Mouse (Mus musculus): ENCODE measurements around the gene Shoc2. TPM values are rescaled to one million over a fixed set of nuclear protein-coding genes. Genes with fewer than 3 reads are reported as not detected.

Gene Shoc2
- total RNA-seq, 2 experiments from 2014 or later, result 31.7 to 53.2 TPM

DNA sequence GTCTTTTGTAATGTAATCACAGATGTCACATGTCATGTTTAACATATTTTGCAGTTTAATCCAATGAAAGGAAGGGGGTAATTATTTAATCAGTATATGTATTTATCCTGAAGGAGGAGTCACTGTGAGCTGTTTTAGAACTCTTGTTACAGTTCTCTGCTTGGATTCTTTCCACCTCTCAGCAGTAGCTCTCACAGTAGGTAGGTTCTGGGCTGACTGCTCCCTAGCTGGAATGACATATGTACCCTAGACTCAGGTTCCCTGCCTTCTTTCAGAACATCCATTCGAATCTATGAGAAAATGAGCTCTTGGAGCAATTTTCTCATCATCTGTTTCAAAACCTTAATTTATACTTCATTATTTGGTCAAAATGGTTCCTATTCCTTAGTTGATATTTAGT lies 50.2 kb downstream of the Shoc2 start:
- no peak for ATAC-seq (replicated peaks; ENCODE audit: low FRiP score, poor library complexity, severe bottlenecking)

DNA sequence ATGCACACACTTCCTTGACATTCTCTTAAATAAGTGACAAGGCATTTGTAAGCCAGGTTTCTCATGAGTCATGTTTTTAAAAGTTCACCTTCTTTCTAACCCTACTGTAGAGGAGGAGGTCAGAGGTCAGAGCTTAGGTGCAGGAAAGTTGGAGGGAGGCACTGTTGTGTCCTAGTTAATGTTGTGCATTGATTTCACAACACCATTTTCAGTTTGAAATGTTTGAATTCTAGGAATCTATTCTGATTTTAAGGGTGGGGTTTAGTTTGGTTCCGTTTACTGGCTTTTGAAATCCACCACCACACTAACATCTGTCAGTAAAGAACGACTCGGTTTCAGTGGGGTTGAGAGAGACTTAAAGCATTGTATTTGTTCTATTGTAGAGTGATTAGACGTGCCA lies 66.9 kb downstream of the Shoc2 start:
- no peak for ATAC-seq (replicated peaks; ENCODE audit: low FRiP score, poor library complexity, severe bottlenecking)

DNA sequence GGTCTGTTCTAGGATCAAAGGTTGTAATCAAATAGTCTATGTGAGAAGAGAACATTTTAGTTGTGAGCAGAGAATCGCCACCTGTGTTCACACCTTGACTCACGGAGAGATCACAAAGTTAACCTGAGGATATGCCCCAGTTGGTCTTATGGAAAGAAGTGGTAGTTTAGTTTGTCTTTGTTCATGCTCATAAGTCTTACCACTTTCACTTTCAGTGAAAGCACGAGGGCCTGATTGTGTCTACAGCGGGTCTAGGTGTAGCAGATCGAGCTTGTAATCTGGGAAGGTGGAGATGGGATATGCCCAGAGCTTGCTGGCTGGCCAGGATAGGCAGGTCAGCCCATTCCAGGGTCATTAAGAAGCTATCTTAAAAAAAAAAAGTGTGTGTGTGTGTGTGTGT lies 70.9 kb downstream of the Shoc2 start:
- ATAC-seq (replicated peaks; ENCODE audit: low FRiP score, poor library complexity, severe bottlenecking), result no peak

DNA sequence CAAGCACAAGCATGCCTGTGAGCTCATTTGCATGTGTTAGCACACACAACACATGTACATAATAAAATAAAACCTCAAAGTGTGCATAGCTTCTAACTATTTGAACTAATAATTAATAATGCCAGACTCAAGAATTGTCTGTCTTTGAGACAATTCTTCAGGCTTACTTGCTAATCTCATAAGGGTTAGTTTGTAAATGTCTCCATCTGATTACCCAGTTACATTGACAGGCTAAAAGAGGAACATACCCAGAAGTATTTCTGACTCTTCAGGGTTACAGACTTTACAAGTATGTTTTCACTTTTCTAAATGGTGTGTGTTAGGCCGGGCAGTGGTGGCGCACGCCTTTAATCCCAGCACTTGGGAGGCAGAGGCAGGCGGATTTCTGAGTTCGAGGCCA lies 71.4 kb downstream of the Shoc2 start:
- ATAC-seq (replicated peaks; ENCODE audit: low FRiP score, poor library complexity, severe bottlenecking), result no peak

DNA sequence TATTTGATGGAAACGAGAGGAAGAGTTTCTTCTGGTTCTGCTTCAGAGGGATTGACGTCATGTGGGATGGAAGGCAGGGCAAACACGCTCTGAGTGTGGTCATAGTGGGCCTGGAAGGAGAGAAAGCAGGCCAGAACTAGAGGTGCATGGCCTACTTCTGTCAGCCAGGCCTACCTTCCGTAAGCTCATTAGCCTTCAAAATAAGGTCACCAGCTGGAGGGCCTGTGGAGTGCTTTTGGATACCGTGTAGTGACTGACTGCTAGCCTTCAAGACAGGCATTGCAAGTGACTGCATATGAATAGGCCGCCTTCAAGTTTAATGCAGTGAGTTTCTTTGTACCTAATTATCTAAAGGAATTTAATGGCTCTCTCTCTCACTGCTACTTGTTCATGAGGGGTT lies 91.0 kb downstream of the Shoc2 start:
- no peak for ATAC-seq (replicated peaks; ENCODE audit: low FRiP score, poor library complexity, severe bottlenecking)

DNA sequence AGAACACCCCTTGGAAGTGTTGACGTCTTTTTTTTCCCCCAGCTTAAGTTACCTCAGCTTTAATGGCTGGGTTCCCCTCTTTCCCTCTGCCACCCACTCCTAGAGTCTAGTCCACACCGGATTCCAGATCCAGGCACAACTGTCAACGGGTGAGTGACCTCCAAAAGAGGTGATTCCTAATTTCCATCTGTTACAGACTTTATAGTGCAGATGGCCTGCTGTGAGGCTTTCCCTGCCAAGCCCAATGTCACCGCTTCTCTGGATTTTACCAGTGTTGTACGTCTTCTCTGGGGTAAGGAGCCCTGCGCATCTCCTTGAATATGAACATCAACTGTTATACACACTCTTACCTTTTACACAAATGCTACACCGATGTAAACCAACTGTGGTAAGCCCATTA lies 95.3 kb downstream of the Shoc2 start:
- ATAC-seq (replicated peaks; ENCODE audit: low FRiP score, poor library complexity, severe bottlenecking), result no peak

DNA sequence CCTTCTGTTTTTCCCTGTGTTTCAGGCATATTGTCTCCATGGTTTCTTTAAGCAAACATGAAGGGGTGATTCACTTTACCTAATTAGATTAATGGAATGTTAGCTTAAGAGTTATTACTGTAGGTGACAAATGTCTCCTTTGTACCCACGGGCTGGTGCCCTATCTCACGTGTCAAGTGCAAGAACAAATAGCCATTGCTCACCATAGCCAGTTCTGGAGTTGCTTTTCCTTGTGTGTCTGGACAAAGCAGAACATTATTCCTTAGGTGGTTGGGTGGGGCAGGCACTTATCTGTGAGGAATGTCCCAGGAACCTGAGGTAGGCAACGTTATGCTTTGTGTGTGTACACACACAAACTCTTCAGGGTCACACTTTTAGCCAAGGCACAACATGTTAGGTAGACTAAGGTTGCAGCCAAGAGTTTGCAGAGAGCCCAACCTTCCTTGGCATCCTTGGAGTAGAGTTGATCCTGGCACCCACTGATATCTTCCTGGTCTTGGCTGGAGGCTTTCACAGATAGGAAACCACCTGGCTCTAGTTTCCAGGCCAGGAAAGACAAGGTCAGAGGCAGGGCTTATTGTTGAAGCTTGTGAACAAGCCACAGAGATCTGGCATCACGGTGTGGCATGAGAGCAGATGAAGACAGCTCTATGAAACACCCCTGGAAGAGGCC lies 96.4 kb downstream of the Shoc2 start:
- no peak for ATAC-seq (replicated peaks; ENCODE audit: low FRiP score, poor library complexity, severe bottlenecking)

DNA sequence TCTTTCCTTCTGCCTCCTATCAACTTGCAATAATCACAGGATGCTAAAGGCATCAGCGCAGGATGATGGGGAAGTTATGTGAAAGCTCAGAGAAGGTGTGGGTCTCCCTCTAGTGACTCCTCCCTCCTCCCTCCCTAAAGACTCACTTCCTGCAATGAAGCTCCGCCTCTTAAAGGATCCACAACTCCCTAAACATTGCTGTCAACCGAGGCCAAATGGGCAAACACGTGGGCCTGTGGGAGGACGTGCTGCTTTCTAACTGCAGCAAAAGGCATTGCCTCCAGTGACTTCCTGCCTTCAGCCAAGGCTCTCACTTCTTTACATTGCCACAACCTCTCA lies 96.9 kb downstream of the Shoc2 start:
- ATAC-seq (replicated peaks; ENCODE audit: low FRiP score, poor library complexity, severe bottlenecking), result no peak

DNA sequence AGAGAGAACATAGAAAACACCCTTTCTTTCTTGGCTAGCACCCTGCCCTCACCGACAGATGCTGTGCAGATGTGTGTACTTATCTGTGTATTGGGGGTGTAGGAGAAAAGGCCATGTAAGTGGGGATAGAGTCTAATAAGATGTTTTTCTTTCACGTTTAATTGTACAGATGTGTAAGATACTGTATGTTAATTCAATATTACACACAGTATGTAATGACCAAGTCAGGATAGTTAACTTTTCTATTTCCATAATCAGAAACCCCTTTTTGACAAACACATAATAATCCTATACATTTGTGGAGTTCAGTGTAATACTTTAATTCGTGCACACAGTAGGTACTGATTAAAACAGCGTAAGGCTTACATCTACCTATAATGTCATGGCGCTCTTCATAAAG lies 99.7 kb downstream of the Shoc2 start, which contains the start of gene Adra2a:
Gene Adra2a, plus strand, starts transcription at position 301 of the 400 bp plus-strand sequence.
- no peak for ATAC-seq (replicated peaks; ENCODE audit: low FRiP score, poor library complexity, severe bottlenecking)

DNA sequence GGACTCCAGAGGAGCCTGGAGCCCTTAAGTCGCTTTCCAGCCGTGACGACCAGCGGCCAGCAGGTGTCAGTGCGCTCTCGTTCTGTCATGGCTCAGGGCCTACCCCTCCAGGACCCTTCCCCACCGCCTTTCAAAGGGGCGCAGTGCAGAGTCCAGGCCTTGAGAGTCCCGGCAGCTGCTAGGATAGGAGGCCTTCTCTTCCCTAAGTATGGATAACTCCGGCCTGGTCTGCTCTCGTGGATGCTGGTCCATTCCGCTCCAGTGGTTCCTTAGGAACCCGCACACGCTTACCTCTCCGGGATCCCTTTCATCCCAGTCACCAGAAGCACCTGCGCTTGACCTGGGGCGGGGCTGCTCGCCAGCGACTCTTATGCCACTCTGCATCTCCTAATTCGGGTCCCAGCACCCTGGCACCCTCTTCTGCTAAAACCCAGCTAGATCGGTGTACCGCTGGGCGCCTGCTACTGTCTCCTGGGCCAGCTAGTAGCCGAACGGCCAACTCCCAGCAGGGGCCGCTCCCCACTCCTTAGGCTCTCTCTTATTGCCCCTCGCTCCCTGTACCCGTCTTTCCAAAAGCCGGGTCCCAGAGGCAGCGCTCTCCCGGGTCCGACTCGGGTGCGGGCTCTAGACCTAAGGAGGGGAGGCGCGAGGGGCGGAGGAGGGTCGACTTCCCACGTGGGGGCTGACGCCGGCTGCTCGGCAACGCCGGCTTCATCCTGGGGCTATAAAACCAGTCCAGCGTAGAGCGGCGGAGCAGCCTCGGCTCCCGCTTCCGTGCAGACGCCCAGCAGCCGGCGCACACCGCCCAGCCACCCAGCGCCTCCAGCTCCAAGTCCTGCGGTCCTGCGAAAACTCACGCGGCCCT lies 100.6 kb downstream of the Shoc2 start:
- ATAC-seq (replicated peaks; ENCODE audit: low FRiP score, poor library complexity, severe bottlenecking), result no peak

DNA sequence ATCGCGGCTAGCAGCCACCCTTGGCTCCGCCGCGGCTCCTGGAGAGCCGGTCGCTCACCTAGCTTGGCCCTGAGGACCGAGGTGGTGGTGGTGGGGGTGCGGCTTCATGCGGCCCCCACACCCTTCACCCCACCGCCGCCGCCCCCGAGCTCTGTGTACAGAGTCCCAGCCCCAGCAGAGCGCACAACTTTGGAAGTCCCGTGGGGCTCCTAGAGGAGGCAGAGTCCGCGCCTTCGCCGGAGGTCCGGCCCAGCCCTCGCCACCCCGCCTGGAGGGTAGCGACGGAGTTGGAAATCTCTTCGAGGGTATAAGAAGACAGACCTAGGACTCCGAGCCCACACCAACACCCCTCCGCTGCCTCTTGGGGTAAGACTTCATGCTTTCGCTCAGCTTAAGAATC lies 101.3 kb downstream of the Shoc2 start:
- ATAC-seq (replicated peaks; ENCODE audit: low FRiP score, poor library complexity, severe bottlenecking), result no peak

DNA sequence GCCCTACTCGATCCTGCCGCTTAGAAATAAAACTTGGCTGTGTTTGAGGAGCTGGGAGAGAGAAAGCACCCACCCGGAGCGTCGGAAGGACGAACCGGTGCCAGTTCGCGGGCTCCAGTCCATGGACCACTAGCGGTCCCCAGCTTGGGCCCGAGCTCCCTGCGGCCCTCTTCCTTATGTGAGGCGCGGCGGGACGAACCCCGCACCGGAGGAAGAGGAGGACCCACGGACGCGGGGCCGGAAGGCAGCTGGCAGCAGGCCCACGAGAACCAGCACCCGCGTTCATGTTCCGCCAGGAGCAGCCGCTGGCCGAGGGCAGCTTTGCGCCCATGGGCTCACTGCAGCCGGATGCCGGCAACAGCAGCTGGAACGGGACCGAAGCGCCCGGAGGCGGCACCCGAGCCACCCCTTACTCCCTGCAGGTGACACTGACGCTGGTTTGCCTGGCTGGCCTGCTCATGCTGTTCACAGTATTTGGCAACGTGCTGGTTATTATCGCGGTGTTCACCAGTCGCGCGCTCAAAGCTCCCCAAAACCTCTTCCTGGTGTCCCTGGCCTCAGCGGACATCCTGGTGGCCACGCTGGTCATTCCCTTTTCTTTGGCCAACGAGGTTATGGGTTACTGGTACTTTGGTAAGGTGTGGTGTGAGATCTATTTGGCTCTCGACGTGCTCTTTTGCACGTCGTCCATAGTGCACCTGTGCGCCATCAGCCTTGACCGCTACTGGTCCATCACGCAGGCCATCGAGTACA lies 102.0 kb downstream of the Shoc2 start:
- ATAC-seq (replicated peaks; ENCODE audit: low FRiP score, poor library complexity, severe bottlenecking), result no peak

DNA sequence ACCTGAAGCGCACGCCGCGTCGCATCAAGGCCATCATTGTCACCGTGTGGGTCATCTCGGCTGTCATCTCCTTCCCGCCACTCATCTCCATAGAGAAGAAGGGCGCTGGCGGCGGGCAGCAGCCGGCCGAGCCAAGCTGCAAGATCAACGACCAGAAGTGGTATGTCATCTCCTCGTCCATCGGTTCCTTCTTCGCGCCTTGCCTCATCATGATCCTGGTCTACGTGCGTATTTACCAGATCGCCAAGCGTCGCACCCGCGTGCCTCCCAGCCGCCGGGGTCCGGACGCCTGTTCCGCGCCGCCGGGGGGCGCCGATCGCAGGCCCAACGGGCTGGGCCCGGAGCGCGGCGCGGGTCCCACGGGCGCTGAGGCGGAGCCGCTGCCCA lies 102.6 kb downstream of the Shoc2 start:
- no peak for ATAC-seq (replicated peaks; ENCODE audit: low FRiP score, poor library complexity, severe bottlenecking)

DNA sequence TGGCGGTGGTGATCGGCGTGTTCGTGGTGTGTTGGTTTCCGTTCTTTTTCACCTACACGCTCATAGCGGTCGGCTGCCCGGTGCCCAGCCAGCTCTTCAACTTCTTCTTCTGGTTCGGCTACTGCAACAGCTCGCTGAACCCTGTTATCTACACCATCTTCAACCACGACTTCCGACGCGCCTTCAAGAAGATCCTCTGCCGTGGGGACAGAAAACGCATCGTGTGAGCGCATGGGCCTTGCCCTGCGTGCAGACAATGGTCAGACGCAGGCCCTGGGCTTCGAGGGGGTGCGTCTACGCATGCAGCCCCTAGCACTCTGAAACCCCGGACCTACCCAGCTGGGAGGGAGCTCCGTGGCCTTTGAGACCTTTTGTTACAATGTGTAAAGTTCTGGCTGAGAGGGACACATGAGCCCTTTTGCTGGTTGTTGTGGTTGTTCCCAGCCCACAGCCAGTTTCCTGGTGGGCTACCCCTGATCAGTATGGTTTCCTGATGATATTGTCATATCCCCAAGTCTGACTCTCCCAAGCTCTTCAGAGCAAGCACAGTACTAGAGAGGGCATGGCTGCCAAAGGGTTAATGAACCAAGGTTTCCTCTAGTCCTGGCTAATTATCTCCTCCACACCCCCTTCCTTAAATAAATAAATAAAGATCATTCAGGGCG lies 103.4 kb downstream of the Shoc2 start:
- no peak for ATAC-seq (replicated peaks; ENCODE audit: low FRiP score, poor library complexity, severe bottlenecking)

DNA sequence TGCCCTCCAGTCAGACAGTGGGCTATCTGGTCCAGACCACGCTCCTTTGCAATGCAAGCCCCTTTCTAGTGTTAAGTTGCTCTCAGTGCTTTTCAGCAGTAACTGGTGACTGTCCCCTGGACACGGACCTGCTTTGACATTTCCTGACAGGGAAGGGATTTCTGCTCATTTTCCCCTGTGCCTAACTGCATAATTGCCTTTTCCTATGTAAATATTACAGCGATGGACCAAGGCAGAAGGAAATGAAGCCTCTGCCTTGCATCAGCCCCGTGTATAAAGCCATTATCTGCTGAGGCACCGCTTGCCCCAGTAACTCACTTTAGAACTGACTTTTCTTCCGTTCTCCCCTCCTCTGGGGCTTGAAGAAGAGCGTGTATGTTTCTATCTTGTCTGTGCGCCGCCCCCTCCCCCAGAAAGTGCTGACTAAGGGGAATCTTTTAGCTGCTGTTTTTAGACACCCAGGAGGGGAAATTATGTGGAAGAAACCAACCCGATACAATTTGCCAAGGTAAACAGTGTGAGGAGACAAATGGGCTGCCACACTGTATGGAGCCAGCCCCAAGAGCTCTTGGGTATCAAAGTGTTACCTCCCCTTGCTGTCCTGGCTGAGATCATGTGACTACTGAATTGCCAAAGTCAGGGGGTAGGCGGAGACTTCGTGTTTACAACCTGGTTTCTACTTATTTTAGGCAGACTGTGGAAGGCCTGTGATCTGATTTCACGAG lies 104.2 kb downstream of the Shoc2 start:
- no peak for ATAC-seq (replicated peaks; ENCODE audit: low FRiP score, poor library complexity, severe bottlenecking)

DNA sequence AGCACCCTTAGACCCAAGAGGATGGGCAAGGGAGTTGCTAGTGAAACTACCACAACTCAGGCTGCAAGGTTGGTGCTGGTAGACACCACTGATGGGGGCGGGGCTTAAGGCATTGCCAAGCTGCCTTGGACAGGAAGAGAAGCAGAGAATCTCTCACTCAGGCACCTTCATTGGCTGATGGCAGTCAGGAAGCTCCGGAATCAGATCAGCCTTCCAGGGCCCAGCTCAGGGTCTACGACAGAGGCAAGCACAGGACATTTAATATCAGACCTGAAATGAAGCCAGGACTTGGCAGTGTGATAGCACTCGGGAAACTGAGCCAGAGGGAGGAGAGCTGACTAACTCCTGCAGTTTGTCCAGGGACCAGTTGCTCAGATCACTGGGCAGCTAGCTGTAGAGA lies 107.5 kb downstream of the Shoc2 start:
- no peak for ATAC-seq (replicated peaks; ENCODE audit: low FRiP score, poor library complexity, severe bottlenecking)

DNA sequence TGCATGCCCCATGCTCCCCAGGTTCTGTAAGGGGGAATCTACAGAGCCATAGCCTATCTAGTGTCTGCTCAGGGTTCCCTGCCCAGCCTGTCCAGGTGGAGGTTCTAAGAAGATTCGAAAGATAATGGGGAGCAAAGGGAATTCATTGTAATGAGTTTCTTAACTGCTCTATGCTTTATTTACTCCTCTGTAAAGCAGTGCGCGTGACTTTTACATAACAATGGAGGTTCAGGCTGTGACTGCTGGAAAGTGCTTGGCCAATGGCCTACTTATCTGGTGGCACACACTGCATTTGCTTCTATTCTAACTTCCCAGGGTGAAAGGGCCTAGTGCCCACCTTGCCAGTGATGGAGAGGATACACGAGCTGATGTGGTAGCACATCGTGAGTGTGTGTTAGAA lies 111.7 kb downstream of the Shoc2 start:
- ATAC-seq (replicated peaks; ENCODE audit: low FRiP score, poor library complexity, severe bottlenecking), result no peak

DNA sequence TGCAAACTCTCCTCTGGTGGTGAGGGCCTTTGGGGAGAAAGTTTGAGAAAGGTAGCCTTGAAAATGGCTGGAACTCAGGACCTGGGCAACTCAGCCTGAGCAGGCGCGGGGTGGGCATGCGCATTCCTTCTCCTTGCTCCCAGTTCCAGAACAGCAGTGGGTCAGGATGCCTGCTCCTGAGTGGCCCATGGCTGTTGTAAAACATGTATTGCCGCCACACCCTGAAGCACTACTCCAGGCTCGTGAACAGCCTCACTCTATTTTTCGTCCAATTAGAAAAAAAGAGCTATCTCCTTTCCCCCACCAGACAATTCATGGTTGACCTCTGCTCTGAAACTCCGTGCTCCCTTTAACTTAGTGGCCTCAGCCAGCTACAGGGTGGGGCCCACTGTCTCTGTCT lies 124.3 kb downstream of the Shoc2 start:
- no peak for ATAC-seq (replicated peaks; ENCODE audit: low FRiP score, poor library complexity, severe bottlenecking)

DNA sequence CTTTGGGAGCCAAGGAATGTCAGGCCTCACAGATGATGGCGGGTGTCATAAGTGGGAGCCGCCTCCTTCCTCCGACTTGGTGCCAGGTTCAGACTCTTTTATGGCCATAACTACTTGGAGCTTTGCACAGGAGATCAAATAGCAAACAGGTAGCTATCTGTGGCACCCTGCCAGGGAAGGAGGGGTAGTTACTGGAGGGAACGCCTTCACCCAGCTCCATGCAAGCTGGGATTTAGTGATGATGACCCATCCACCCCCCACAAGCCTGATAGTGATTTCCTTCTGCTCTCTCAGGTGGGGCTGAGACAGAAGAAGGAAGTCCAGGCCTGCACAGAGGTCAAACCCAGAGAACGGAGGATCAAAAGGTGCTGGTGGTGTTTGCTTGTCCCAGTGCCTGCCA lies 126.4 kb downstream of the Shoc2 start:
- ATAC-seq (replicated peaks; ENCODE audit: low FRiP score, poor library complexity, severe bottlenecking), result no peak
